Mouse (Mus musculus) T-helper 2 cell (primary cell): ENCODE results near the gene Klf16.

Source experiments
- in situ Hi-C: fragments of 300-600 bp; cut with MboI, MseI; formaldehyde crosslinking; loops from one replicate; pipeline ENCODE4 v1.15.1; 2025; ENCODE audit warnings: high pct_unique_total_duplicates

Klf16 gene

DNA sequence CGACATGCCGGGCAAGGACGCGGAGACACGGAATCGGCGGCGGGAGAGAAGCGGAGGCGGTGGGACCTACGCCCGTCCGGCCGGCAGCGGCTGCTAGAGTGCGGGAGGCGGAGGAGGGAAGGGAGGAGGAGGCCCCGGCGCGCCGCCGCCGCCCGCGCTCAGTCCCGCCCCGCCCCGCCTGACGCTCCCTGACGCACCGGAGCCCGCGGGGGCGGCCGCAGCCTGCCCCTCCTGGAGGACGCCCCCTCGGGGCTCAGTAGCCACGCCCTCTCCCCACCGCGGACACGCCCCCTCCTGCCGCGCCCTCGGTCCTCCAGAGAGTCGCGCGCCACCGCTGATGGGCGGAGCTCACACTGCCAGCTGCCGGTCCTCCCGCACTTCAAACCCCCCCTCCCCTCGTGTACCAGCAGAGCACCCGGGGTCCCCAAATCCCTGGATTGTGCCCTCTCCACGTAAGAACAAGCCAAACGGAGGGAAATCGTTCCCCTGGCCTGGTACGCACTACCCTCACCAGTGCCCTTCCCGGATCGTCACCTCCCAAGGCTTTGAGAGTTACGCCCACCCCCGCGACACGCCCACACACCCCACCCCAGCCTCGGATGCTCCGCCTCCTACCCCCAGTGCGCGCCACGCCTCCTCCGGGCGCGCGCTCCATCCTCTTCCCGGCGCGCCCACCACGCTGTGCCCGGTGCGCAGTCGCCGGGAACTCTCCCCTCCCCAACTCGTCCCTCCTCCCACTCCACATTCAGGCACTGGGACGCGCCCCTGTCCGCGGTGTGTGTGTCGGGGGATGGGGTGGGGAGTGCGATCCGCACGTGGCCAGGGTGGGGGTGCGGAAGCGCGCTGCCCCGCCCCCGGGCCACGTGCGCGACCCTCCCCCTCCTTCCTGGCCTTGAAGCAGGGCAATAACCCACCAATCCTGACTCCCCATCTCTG lies at the start of gene Klf16:
Gene Klf16 (minus strand): TSS at position 127 of the 936 bp plus-strand sequence.
- in situ Hi-C loops: loop anchor here (5.0 kb wide), 1 partner anchor 110 kb away; no protein-coding TSS in a partner anchor

- in situ Hi-C loops: loop anchor here (5.0 kb wide), 1 partner anchor 62 kb away; no protein-coding TSS in a partner anchor
These were observed 48.6 kb upstream of the Klf16 start for GRCm38 (mm10) chr10:80625764-80626163.

- in situ Hi-C loops: no loop called here
These were observed 46.5 kb upstream of the Klf16 start for GRCm38 (mm10) chr10:80623457-80624191.

GRCm38 (mm10) chr10:80622661-80623456 lies 45.7 kb upstream of the Klf16 start, which contains the start of gene Csnk1g2:
TSS of gene Csnk1g2 (plus strand) at chr10:80622838.
- in situ Hi-C loops: no loop called here

- in situ Hi-C loops: no loop called here
These were observed 45.0 kb upstream of the Klf16 start for GRCm38 (mm10) chr10:80621940-80622660.

DNA sequence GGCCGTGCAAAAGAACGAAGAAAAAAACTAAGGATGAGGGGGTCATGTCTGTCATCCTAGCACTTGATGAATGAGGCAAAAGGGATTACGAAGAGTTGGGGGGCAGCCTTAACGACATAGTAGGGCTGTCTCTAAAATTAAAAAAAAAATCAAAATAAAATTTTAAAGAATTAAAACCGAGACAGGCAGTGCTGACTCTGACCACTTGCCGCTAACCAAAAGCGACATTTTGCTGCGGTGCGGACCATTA lies 44.5 kb upstream of the Klf16 start:
- in situ Hi-C loops: no loop called here

DNA sequence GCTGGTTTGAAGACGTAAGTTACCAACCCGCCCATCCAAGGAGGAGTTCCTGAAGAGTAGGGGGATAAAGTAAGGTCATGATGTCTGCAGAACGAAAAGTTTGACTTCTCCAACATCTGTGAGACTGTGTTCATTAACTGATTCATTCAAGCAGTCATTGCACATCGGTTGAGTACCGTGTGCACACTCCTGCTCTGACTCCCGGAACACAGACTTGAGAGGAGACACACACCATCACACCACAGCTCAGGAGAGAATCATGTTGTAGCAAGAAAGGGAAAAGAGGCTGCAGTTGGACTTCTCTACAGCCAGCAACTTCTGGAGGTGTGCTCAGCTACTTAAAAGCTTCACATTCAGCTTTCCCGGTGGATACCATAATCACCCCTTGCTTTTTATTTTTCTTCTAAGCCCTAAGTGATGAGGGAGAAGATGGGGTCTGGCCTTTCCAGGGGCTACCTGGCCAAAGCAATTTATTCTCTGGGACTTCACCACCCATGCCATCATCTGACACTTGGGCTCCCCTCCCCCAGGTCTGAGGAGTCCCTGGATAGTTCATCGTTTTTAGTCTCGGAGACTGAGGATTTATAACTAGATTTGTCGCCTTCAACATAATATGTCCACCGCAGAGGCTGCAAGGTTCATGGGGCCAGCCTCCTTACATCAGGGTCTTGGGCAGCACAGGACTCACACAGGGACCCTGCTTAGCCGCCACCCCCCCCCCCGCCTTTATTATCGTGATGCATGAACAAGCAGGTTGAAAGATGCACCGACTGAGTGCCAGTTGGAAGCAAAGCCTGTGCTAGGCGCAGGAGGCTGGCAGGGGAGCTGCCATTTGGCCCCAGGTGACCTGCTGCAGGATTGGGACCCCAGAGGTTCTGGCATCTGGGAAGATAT lies 43.9 kb upstream of the Klf16 start:
- in situ Hi-C loops: no loop called here

- in situ Hi-C loops: no loop called here
These were observed 43.2 kb upstream of the Klf16 start for GRCm38 (mm10) chr10:80620365-80620764.

DNA sequence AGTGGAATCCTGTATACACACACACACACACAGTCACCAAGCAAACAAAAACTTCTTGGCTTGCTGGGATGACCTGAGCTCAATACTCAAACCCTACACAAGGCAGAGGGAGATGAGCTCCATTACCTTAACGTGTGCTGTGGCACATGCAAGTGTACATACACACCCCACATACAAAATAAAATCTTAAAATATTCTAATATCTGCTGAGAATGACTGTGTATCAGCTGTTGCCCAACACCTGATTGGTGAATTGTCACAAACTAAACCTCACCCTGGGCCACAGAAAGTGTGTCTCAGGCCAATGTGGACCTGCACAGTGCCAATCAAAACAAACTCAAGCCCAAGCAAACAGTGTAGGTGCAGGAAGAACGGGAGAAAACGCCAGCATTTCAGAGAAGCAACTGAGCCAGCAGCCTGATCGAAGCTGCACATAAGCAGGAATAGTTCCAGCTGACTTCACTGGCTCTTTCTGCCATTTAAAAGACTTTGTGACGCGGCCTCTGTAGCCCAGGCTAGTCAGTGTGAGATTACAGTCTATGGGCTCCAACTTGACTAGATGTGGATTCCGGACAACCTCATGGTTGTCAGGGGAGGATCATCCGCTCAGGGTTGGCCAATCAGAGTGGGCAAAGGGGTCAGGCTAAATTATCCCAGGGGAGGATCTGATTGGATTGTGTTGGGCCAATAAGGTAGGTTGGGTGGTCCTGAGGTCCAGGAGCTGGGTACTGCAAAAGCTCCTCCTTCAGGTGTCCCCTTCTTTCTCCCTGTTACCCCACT lies 42.5 kb upstream of the Klf16 start:
- in situ Hi-C loops: no loop called here

- in situ Hi-C loops: no loop called here
These were observed 41.1 kb upstream of the Klf16 start for GRCm38 (mm10) chr10:80618181-80618580.

- in situ Hi-C loops: no loop called here
These were observed 37.2 kb upstream of the Klf16 start for GRCm38 (mm10) chr10:80614351-80614750.

DNA sequence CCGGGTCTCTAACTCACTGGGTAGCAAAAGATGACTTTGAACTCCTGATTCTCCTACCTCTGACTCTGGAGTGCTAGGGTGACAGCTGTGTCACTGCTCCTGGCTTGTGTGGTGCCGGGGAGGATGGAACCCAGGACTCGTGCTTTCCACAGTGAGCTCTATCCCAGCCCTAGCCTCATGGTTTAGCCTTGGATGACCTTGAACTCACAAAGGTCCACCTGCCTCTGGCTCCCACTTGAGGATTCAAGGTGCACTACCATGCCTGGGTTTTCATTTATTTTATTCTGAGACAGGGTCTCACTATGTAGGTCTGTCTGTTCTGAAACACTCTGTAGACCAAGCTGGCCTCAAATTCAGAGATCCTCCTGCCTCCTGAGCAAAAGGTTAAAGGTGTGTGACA lies 36.7 kb upstream of the Klf16 start:
- in situ Hi-C loops: no loop called here

DNA sequence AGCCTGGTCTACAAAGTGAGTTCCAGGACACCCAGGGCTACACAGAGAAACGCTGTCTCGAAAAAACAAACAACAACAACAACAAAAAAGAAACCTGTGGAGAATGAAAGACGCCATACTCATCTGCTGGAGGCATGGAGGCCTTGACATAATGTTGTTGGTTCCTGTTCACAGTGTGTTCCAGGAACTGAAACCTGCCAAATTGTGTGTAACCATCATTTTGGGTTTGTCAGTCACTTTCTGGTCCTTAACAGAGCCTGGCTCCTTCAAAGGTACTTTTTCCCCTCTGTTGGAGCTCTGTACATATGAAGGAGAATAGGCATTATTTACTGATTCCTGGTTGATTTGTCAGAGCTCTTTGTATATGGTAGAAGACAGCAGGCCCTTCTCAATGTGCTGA lies 34.8 kb upstream of the Klf16 start:
- in situ Hi-C loops: no loop called here

DNA sequence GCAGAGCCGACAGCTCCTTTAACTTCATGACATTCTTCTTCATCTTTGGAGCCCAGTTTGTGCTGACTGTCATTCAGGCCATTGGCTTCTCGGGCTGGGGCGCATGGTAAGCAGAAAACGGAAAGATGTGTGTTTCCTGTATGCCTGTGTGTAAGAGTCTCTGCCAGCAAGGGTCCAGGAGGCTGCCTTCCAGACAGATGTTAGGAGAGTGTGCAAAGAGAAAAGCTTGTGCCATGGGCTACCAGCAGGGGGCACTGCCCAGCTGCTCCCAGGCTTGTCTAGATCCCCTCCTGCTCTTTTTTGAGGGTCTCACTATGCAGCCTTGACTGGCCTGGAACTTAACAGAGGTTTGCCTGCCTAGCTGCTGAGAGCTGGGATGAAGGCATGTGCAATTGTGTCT lies 33.9 kb upstream of the Klf16 start:
- in situ Hi-C loops: no loop called here

- in situ Hi-C loops: no loop called here
These were observed 33.1 kb upstream of the Klf16 start for GRCm38 (mm10) chr10:80610116-80610785.

- in situ Hi-C loops: no loop called here
These were observed 32.3 kb upstream of the Klf16 start for GRCm38 (mm10) chr10:80609269-80609924.

DNA sequence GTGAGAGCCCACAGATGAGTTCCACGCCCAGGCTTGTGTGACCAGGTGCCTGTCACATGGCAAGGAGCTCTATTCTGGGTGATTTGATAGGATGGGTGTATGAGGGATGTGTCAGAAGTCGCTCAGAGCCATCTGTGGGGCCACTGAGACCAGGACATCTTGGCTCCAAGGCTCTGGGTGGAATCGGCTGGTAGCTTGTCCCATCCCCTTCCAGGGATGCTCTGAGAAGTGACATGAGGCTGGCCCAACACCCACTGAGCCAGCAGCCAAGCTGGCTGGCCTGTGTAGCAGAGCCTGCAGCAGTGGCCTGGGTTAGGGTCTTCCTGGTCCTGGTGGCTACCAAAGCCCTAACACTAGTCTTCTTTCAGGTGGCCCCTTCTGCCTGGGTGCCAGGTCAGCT lies 31.3 kb upstream of the Klf16 start:
- in situ Hi-C loops: no loop called here

DNA sequence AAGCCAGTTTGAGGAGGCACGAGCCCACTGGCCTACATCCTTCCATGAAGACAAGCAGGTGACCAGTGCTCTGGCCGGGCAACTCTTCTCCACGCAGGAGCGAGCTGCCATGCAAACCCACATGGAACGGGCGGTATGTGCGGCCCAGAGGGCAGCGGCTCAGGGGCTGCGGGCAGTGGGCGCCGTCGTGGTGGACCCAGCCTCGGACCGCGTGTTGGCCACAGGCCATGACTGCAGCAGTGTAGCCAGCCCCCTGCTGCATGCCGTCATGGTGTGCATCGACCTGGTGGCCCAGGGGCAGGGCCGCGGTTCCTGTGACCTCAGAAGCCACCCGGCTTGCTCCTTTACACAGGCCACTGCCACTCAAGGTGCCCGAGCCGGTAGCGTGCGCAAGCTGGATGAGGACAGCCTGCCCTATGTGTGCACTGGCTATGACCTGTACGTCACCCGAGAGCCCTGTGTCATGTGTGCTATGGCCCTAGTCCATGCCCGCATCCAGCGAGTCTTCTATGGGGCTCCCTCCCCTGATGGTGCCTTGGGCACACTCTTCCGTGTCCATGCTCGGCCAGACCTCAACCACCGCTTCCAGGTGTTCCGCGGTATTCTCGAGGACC lies 29.7 kb upstream of the Klf16 start:
- in situ Hi-C loops: no loop called here
